Mouse (Mus musculus) megakaryocyte, embryonic 14.5 days (primary cell): ENCODE measurements around the gene Tef.

Experiments used
- FLI1 ChIP-seq: IDR thresholded peaks from 2 replicates; pipeline ENCODE4 v1.6.1; 2012; ENCODE audit warnings: low read length, inconsistent platforms, mixed read lengths
- GATA1 ChIP-seq: IDR thresholded peaks from 3 replicates; pipeline ENCODE4 v1.6.1; 2012; ENCODE audit warnings: mixed read lengths, low read length, inconsistent platforms, borderline replicate concordance

GRCm38 (mm10) chr15:81858517-81859329, 56.5 kb downstream of the Tef start, which contains the start of gene Tob2:
- TF ChIP-seq GATA1 (no peak), FLI1 (no peak)
